Mouse (Mus musculus): ENCODE results near the gene Ddx31.

The Ddx31 gene

DNA sequence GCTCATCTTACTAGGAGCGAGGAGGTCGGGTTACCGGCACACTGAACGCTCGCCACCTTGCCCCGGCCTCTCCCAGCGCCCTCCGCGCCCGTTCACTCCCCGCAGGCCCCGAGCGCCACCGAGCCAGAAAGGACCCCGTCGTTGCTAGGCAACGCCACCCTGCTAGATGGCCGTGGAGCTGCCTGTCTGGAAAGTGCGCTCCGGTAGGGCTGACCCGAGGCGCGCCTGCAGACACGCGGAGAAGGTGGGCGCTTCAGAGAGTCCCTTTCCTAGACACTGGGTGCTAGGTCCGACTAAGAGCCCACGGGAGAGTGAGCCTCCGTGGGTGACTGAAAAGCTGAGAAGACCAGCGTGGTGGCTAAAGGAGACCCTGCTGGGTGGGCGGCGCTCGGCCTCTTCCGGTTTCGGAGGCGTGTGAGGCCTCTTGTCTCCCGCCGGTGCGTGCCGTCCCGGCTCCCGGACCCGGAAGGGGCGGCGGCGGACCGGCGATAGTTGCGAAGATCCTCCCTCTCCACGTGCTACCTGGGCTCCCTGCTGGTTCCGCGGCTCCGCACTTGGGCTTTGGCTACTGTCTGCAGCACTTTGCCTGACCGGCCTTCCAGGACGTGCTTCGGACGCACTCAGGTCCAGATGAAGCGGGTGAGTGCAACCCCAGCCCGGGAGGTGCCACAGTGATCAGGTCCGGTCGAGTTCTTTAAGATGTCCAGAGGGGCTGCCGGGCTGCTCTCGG lies at the start of gene Ddx31, which contains the start of gene Gtf3c4:
Ddx31 (plus strand) TSS at position 185 of the 730 bp plus-strand sequence.
Gtf3c4 (minus strand) TSS at position 139 of the 730 bp plus-strand sequence.
- DNase-seq (ENCODE audit: extremely low spot score), result peak; percentile 97

DNA sequence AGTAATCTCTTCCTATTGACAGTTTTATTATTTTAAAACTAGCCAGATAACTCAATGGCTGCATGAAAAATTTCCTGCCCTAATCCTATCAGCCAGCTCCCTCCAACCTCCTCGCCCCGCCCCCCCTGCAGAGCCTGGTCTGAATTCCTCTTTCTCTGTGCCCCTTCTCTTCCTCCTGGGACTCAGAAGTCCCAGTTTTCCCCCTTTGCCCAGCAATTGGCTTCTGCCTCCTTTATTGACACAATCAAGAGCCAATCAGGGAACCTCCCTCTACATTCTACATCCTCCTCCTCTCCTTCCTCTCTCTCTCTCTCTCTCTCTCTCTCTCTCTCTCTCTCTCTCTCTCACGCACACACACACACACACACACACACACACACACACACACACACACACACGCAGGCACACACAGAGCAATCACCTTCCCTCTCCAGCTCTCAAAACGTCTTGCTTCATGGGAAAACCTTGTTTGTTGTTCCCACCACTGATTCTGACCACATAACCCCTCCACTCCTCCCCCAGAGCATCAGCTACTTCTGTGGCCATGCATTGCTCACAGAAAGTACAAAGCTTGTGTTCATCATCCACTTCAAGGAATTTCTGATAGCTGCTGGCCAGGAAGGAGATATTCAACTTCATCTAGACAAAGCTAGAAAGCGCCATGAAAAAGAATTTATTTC lies 47.1 kb upstream of the Ddx31 start:
- peak; percentile 74 for DNase-seq (ENCODE audit: extremely low spot score)

GRCm38 (mm10) chr2:28794623-28795022 lies 45.6 kb upstream of the Ddx31 start:
- no peak for DNase-seq (ENCODE audit: extremely low spot score)

GRCm38 (mm10) chr2:28796298-28796697 lies 43.9 kb upstream of the Ddx31 start:
- no peak for DNase-seq (ENCODE audit: extremely low spot score)

DNA sequence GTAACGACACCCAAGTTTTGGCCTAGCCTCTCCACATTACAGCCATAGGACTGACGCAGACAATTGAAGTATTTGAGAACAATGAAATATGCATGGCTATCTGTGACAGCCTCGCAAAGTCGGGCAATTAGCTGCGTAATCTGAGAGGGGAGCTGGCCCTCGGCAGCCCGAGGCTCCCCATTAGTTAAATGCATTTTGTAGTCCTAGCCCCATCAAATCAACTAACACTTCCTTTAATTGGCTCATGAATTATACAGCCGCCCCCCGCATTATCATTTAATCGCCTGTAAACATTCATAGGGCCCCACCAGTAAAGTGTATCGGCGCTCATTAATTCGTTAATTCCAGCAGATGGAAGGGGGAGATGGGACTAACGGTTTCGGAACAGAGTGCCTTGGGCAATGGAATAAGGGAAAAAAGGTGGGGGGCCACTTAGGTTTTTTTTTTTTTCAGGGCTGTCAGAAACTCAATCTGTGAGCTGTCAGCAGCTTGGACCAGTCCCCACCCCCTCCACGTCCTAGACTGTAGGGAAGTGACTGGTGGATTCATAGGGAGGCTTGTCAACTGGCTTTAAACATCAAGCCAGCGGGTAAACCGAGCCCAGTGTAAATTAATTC lies 42.6 kb upstream of the Ddx31 start:
- no peak for DNase-seq (ENCODE audit: extremely low spot score)

- DNase-seq (ENCODE audit: extremely low spot score), result no peak
Measured at GRCm38 (mm10) chr2:28798390-28798789, 41.8 kb upstream of the Ddx31 start.

DNA sequence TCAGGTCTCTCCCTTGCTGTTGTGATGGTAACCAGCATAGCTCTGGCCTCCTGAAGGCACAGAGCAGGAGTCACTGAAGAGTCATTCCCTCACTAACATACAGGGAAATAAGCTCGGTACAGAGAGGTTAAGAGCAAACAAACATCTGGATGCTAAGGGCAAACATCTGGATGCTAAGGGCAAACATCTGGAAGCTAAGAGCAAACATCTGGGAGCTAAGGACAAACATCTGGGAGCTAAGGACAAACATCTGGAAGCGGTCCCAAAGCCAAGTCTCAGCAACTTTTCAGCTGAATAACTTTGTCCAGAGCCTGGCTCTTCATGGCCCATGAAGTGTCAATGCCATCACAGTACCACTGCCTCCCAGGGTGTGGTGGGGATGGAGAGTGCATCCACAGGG lies 40.6 kb upstream of the Ddx31 start:
- no peak for DNase-seq (ENCODE audit: extremely low spot score)

- no peak for DNase-seq (ENCODE audit: extremely low spot score)
Measured at GRCm38 (mm10) chr2:28803406-28803805, 36.8 kb upstream of the Ddx31 start.

DNA sequence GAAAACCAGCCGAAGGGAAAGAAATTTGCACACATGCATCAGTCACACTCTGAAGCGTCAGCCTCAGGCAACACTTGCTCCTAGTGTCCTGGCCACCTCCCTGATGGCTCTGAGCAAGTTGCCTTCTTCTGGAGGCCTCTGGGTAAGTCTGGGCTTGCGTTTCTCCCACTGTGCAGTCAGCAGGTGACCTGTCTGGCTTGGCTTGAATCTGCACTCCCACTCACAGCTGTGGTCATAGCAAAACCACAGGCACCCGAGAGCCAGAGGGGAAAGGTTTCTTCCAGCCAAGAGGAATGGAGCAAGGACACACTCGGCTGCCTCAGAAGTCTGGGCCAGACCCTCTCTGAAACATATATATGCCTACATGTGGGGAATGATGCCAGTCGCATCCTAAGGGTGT lies 31.4 kb upstream of the Ddx31 start:
- DNase-seq (ENCODE audit: extremely low spot score), result no peak

- DNase-seq (ENCODE audit: extremely low spot score), result no peak
Measured at GRCm38 (mm10) chr2:28810260-28811013, 29.8 kb upstream of the Ddx31 start.

- no peak for DNase-seq (ENCODE audit: extremely low spot score)
Measured at GRCm38 (mm10) chr2:28818866-28819265, 21.3 kb upstream of the Ddx31 start.

DNA sequence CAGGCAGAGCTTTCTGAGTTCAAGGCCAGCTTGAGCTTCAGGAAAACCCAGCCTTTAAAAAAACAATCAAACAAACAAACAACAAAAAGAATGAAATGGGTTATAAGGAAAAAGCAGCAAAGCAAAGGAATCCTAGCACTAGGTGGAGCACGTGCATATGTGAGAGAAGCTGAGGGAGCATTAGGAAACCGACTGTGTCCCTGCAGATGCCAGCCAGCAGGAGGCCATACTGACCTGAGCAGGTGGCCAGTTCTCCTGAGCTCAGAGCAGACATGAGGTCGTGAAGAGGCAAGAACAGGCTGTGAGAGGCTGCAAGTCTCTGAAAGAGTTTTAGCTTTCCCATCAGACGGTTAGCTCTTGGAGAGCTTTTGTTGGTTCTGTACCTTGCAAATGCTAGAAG lies 10.9 kb upstream of the Ddx31 start:
- no peak for DNase-seq (ENCODE audit: extremely low spot score)

- no peak for DNase-seq (ENCODE audit: extremely low spot score)
Measured at GRCm38 (mm10) chr2:28836181-28836940, 3.8 kb upstream of the Ddx31 start.

GRCm38 (mm10) chr2:28839501-28840221 lies 545 bp upstream of the Ddx31 start:
- DNase-seq (ENCODE audit: extremely low spot score), result peak; percentile 33

GRCm38 (mm10) chr2:28842042-28842441 lies 1.8 kb downstream of the Ddx31 start:
- no peak for DNase-seq (ENCODE audit: extremely low spot score)

- DNase-seq (ENCODE audit: extremely low spot score), result no peak
Measured at GRCm38 (mm10) chr2:28848879-28849278, 8.7 kb downstream of the Ddx31 start.

- DNase-seq (ENCODE audit: extremely low spot score), result no peak
Measured at GRCm38 (mm10) chr2:28852594-28852993, 12.4 kb downstream of the Ddx31 start.

DNA sequence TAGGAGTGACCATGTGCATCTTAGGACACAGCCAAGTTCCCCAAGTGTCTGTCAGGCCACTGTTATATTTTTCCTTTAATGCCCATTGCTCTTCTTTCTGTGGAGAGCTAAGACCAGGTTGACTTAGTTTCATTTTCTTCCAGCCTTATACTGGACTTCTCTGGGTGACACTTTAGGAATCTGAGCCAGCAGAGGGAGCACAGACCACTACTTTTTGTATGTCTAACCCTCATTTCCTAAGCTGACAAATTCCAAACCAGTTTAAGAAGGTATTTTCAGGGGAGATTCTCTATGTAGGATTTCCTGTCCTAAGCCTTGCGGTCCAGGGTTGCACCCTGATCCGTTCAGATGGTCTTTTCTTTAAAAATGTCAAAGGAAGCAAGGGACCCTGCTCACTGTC lies 15.6 kb downstream of the Ddx31 start:
- no peak for DNase-seq (ENCODE audit: extremely low spot score)

GRCm38 (mm10) chr2:28859303-28859702 lies 19.1 kb downstream of the Ddx31 start:
- no peak for DNase-seq (ENCODE audit: extremely low spot score)

DNA sequence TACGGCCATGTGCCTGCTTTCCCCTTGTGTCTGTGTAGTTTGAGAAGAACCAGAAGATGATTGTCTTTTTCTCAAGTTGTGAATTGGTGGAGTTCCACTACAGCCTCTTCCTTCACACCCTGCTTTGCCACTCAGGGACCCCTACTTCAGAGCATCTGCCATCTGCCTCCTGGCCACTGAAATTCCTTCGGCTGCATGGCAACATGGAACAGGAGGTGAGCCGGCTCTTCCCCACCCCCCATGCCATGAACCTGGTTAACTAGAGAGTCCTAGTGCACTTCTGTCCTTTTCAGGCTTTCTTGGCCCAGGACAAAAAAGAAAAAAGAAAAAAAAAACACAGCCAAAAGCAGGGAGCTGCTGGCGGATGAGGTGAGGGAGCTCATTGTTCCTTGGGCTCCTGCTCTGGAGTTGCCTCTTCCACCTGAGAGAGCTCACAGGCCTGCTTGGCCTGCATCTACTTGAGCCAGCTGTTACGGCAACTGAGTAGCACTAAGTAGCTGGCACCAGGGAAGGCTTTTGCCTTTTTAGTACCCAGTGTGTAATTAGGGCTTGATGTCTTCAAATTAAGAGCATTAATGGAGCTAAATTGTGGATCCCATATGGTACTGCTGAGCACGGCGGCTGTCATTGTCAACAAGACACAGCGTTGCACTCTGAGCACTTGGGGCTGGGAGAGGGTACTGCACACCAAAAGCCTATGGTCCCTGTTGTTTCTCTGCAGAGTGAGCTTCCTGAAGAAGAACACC lies 20.6 kb downstream of the Ddx31 start:
- DNase-seq (ENCODE audit: extremely low spot score), result no peak

Data from embryo, embryonic 9.5 days (tissue).